Mouse (Mus musculus) liver (tissue): ENCODE data around the gene Pea15a.
A peak's percentile ranks its signal among the peaks of the same experiment; 100 is the strongest.

ENCODE experiments used
- DNase-seq: peaks from one replicate; pipeline ENCODE4 v3.0.0-alpha.2; 2020; ENCODE audit warnings: mixed read lengths

Gene Pea15a

DNA sequence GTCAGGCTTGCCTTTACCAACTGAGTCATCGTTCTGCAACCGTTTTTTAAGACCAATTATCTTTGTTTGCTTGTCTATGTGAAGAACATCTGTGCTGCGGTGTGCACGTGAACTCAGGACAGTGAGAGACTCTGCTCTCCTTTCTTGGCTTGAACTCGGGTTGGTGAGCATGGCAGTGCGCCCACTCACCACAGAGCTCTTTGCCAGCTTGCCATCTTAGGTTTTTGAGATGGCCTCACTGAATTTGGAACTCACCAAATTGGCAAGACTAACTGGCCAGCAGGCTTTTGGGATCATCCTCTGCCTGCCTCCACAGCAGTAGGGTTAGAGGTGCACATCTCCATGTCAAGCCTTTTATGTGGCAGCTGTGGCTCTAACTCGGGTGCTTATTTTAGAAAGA, 28.8 kb downstream of the Pea15a start:
- DNase-seq = no peak

DNA sequence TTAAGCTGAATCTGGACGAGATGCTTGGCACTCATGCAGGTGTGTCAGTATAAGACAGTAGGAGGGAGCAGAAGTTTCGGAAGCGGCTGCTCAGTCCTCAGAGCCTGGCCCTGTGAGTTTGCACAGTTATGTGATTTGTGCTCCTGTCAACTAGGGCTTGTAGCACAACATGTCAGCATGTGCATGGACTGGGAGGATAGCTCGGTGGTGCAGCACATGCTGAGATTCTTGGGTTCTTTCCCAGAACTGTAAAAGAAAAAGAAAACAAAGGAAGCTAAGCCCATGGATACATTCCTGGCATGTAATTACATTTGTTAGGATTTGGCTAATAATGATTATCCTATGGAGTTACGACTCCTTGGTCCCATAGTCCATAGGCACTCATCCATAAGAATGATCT, 33.4 kb downstream of the Pea15a start:
- no peak for DNase-seq

DNA sequence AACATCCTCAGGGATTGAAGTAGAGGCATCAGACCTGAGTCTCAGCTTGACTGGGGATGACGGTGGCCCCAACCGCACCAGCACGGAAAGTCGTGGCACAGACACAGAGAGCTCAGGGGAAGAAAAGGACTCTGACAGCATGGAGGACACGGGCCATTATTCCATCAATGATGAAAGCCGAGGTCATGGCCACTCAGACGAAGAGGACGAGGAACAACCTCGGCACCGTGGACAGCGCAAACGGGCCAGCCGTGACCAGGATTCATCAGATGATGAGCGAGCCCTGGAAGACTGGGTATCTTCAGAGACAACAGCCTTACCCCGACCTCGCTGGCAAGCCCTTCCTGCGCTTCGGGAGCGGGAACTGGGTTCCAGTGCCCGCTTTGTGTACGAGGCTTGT, 34.2 kb downstream of the Pea15a start:
- no peak for DNase-seq

DNA sequence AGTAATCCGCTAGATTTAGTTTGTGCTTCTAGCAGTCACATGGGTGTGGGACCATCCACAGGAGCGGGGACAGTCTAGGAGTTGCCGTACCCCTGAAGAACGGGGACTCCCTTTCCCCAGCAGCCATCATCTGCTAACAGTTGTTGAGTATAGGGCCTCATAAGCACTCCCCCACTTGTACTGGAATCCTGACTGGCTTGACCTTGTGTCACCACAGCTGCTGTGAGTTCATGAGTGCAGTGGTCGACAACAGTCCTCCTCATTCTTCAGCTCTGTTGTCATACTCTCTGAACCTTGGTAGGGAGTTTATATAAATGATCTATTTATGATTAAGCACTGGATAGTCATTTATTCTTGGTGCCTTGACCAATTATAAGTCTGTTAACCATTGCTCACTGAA, 36.8 kb downstream of the Pea15a start:
- no peak for DNase-seq

- DNase-seq = no peak
Measured at GRCm38 (mm10) chr1:172167911-172168310, 38.7 kb downstream of the Pea15a start.

GRCm38 (mm10) chr1:172162959-172163358, 43.6 kb downstream of the Pea15a start:
- DNase-seq = no peak

DNA sequence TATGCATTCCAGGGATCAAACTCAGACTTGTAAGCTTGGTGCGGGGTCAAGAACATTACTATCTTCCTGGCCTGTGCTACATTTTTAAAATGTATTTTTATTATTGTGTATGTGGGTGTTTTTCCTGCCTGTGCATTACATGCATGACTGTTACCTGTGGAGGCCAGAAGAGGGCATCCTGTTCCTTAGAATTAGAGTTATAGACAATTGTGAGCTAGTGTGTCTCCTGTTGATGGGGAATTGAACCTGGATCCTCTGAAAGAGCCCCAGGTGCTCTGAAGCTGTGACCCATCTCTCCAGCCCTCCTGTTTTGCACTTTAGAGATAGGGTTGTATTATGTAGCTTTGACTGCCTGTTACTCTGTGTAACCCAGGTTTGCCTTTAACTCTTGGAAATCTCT, 44.6 kb downstream of the Pea15a start:
- no peak for DNase-seq

- DNase-seq = no peak
Measured at GRCm38 (mm10) chr1:172160508-172160907, 46.1 kb downstream of the Pea15a start.

GRCm38 (mm10) chr1:172159970-172160369, 46.6 kb downstream of the Pea15a start:
- DNase-seq = no peak

GRCm38 (mm10) chr1:172155518-172155917, 51.1 kb downstream of the Pea15a start:
- no peak for DNase-seq

DNA sequence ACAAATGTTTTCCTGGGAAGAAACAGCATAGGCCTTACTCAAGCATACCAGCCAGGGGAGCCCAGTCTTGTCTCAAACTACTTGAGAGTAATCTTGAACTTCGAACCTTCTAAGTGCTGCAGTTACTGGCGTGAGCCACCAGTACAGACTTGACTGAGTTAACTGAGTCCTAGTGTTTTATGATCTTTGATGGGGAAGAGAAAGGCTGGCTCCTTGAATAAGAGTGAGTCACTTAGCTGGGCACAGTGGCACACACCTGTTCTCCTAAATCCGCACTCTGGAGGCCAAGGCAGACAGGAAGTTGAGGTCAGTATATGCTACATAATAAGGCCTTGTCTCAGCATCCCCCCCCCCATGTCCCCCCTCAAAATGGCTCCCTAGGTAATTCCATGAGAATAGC, 52.1 kb downstream of the Pea15a start:
- no peak for DNase-seq

GRCm38 (mm10) chr1:172148955-172149815, 57.4 kb downstream of the Pea15a start:
- peak; percentile 38 for DNase-seq

DNA sequence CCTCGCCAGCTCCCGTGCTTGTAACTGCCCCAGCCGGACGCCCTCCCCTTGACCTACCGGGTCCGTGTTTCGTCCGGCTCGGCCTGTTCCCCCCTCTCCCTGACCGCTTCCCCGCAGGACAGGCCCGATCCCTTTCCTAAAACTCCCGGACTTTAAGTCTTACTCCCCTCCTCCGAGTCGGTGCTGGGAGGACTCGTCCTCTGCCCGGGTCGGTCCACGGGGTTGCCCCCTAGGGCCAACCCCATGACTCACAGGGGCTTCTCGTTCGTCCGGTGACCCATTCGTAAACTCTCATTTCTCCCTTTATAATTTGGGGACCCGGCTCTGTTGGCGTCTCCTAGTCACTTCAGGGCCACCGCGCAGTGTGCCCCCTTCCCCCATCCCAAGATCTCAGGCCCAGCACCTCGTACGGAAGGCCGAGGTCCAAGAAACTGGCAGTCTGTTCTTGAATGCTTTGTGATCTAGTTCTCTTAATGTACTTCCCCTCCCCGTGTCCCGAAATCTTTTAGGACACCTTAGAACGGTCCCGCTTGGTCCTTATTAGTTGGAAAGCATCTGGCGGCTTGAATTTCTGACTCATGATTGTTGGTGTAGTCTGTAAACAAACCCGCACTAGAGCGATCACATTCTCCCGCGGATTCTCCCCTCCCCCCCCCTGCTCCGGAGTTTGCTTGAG, 58.2 kb downstream of the Pea15a start:
- peak; percentile 83 for DNase-seq

DNA sequence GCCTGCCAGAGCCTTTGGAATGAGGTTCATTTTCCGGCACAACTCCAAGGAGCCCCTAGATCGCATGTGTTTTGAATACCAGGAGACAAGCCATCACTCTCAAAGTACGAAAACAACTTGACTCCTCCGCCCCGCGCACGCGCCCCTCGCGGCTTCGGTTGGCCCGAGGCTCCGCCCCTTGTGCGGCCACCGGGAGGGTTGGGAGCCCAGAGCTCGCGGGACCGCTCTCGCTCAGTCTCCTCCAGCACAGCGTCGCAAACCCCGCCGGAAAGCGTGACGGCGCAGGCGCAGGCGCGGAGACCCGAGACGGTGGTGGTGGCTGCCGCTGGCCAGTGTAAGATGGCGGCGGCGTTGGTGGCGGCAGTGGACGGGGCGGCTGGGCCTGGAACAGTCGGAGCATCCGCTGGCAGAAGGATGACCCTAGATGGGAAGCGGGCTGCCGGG, 58.7 kb downstream of the Pea15a start, which contains the start of gene Dcaf8:
Gene Dcaf8 (plus strand): TSS at position 250 of the 444 bp plus-strand sequence.
- peak; percentile 99 for DNase-seq
